Mouse (Mus musculus) CH12.LX (cell line): ENCODE results near the gene Tgfbr1. TPM values are rescaled to one million over a fixed set of nuclear protein-coding genes. Genes with fewer than 3 reads are reported as not detected.

Experiments
- DNase-seq: peaks from one replicate; pipeline ENCODE4 v3.0.0-alpha.2; 2013; ENCODE audit errors: extremely low read depth
- H3K27ac ChIP-seq: 2 replicates; pipeline ENCODE4 v1.5.1; 2012; ENCODE audit warnings: low read depth, mild to moderate bottlenecking, control low read depth, moderate library complexity; ENCODE audit not compliant: insufficient read depth
- H3K27me3 ChIP-seq: replicated peaks from 2 replicates; pipeline ENCODE3; 2012; ENCODE audit warnings: inconsistent platforms
- H3K36me3 ChIP-seq, 2 experiments: replicated peaks in 1 of 2; 2 replicates each; pipeline versions ENCODE3 to v1.6.1; 2012; ENCODE audit warnings: inconsistent platforms in 1 of 2, low read length in 1 of 2, mild to moderate bottlenecking in 1 of 2, mixed read lengths in 1 of 2, moderate library complexity in 1 of 2; ENCODE audit not compliant: control insufficient read depth in 1 of 2, insufficient read depth in 1 of 2
- H3K4me1 ChIP-seq, 2 experiments: 2 replicates each; pipeline ENCODE4 v1.6.1; 2012; ENCODE audit warnings: inconsistent platforms in 1 of 2, moderate library complexity in 1 of 2; ENCODE audit not compliant: insufficient read depth in 2 of 2, control insufficient read depth in 1 of 2
- H3K4me2 ChIP-seq: 2 replicates; pipeline ENCODE4 v1.6.1; 2012; ENCODE audit warnings: low read depth, mild to moderate bottlenecking, control low read depth; ENCODE audit not compliant: poor library complexity, insufficient read depth, severe bottlenecking
- H3K4me3 ChIP-seq, 3 experiments: fragments of 150-350 bp in 1 of 3; sonication (generic) in 1 of 3; replicated peaks in 1 of 3; 2 replicates each; pipeline versions ENCODE3 to v1.5.1; 2011 to 2012; ENCODE audit warnings: low read depth in 2 of 3, low read length in 2 of 3, mild to moderate bottlenecking in 2 of 3, moderate library complexity in 2 of 3, control low read depth in 1 of 3, improper control_type of control experiment in 1 of 3, inconsistent platforms in 1 of 3, mixed read lengths in 1 of 3; ENCODE audit not compliant: poor library complexity in 1 of 3
- H3K79me2 ChIP-seq: replicated peaks from 2 replicates; pipeline ENCODE4 v1.6.1; 2012; ENCODE audit warnings: mild to moderate bottlenecking, moderate library complexity; ENCODE audit not compliant: control insufficient read depth, poor library complexity, insufficient read depth, severe bottlenecking; ENCODE audit errors: extremely low read depth
- H3K9ac ChIP-seq: 2 replicates; pipeline ENCODE4 v1.6.1; 2012; ENCODE audit warnings: low read depth, mild to moderate bottlenecking, control low read depth, moderate library complexity; ENCODE audit not compliant: insufficient read depth
- H3K9me3 ChIP-seq: replicated peaks from 2 replicates; pipeline ENCODE3; 2012; ENCODE audit warnings: low read length, inconsistent platforms, mixed read lengths
- CHD2 ChIP-seq: IDR thresholded peaks from 2 replicates; pipeline ENCODE4 v1.6.1; 2011; ENCODE audit warnings: low read length, improper control_type of control experiment
- CTCF ChIP-seq, 2 experiments: IDR thresholded peaks in 1 of 2; conservative IDR thresholded peaks in 1 of 2; 2 replicates each; pipeline ENCODE4 v1.5.1; 2011 to 2012; ENCODE audit warnings: low read depth in 2 of 2, low read length in 2 of 2, improper control_type of control experiment in 1 of 2, inconsistent platforms in 1 of 2, mild to moderate bottlenecking in 1 of 2, moderate library complexity in 1 of 2
- EP300 ChIP-seq: IDR thresholded peaks from 2 replicates; pipeline ENCODE4 v1.6.1; 2011; ENCODE audit warnings: low read length, improper control_type of control experiment
- GABPA ChIP-seq: IDR thresholded peaks from 2 replicates; pipeline ENCODE4 v1.6.1; 2012; ENCODE audit warnings: low read depth, low read length, improper control_type of control experiment, inconsistent platforms; ENCODE audit not compliant: insufficient replicate concordance
- HCFC1 ChIP-seq: IDR thresholded peaks from 2 replicates; pipeline ENCODE4 v1.6.1; 2012; ENCODE audit warnings: low read depth, mild to moderate bottlenecking, inconsistent platforms, low read length, improper control_type of control experiment
- JUN ChIP-seq: IDR thresholded peaks from 2 replicates; pipeline ENCODE4 v1.6.1; 2011; ENCODE audit warnings: low read depth, mild to moderate bottlenecking, low read length, improper control_type of control experiment, moderate library complexity; ENCODE audit not compliant: insufficient read depth
- JUND ChIP-seq: conservative IDR thresholded peaks from 2 replicates; pipeline ENCODE4 v1.6.1; 2011; ENCODE audit warnings: low read depth, low read length, improper control_type of control experiment
- MAFK ChIP-seq: IDR thresholded peaks from 2 replicates; pipeline ENCODE4 v1.6.1; 2011; ENCODE audit warnings: low read length, improper control_type of control experiment; ENCODE audit not compliant: insufficient replicate concordance
- MAX ChIP-seq: IDR thresholded peaks from 2 replicates; pipeline ENCODE4 v1.6.1; 2011; ENCODE audit warnings: low read length, improper control_type of control experiment
- POLR2AphosphoS2 ChIP-seq: IDR thresholded peaks from 2 replicates; pipeline ENCODE4 v1.6.1; 2011; ENCODE audit warnings: low read depth, low read length, improper control_type of control experiment
- RAD21 ChIP-seq: IDR thresholded peaks from 2 replicates; pipeline ENCODE4 v1.6.1; 2011; ENCODE audit warnings: low read depth, mild to moderate bottlenecking, low read length, improper control_type of control experiment, moderate library complexity
- SMC3 ChIP-seq: IDR thresholded peaks from 2 replicates; pipeline ENCODE4 v1.6.1; 2011; ENCODE audit warnings: low read depth, low read length, improper control_type of control experiment
- ZC3H11A ChIP-seq: IDR thresholded peaks from 2 replicates; pipeline ENCODE4 v1.6.1; 2012; ENCODE audit warnings: low read depth, mild to moderate bottlenecking, inconsistent platforms, low read length, improper control_type of control experiment
- ZKSCAN1 ChIP-seq: IDR thresholded peaks from 2 replicates; pipeline ENCODE4 v1.6.1; 2012; ENCODE audit warnings: low read depth, inconsistent platforms, low read length, improper control_type of control experiment, borderline replicate concordance
- ZMIZ1 ChIP-seq: IDR thresholded peaks from 2 replicates; pipeline ENCODE4 v1.6.1; 2012; ENCODE audit warnings: low read depth, mild to moderate bottlenecking, inconsistent platforms, low read length, improper control_type of control experiment
- ZNF384 ChIP-seq: IDR thresholded peaks from 2 replicates; pipeline ENCODE4 v1.6.1; 2012; ENCODE audit warnings: low read depth, low read length, improper control_type of control experiment, inconsistent platforms
- dilution Hi-C: fragments of 300-500 bp; cut with MboI; formaldehyde crosslinking; loops from 2 replicates; pipeline ENCODE4 v1.14.3; 2020; ENCODE audit warnings: low sequenced_read_pairs; ENCODE audit not compliant: extremely low pct_unique_long_range_greater_than_20kb, extremely low pct_ligation_motif_present
- in situ Hi-C: fragments of 300-500 bp; cut with MboI; formaldehyde crosslinking; loops from 3 replicates; pipeline ENCODE4 v1.14.3; 2019; ENCODE audit warnings: low sequenced_read_pairs, low pct_ligation_motif_present, low pct_unique_long_range_greater_than_20kb, mixed read lengths
- polyA plus RNA-seq: library from polyadenylated mRNA; unstranded; fragments of >175 nt; gene quantifications from 2 replicates; pipeline ENCODE4 v1.2.1, GENCODE M21; 2012; ENCODE audit warnings: low read depth; ENCODE audit not compliant: insufficient read length
- total RNA-seq, 2 experiments: library from RNA; depleted of rRNA; stranded (reverse); fragments of 300-350 nt in 1 of 2; fragments of >200 nt in 1 of 2; gene quantifications; 2 replicates each; pipeline ENCODE4 v1.2.3; 2012 to 2014

Gene Tgfbr1
- total and polyA plus RNA-seq, 3 experiments = 3.4 to 8.7 (median 7.0) TPM

GRCm38 (mm10) chr4:47316432-47316831 lies 36.6 kb upstream of the Tgfbr1 start:
- Histone ChIP-seq H3K4me2 (no peak overlapping the region), H3K9me3 (peaks cover 5% of the 10 kb centered on the region), H3K27ac (no peak overlapping the region), H3K9ac (no peak overlapping the region), H3K36me3 (no peaks in the 10 kb centered on the region), H3K4me3 (no peak overlapping the region), H3K79me2 (no peaks in the 10 kb centered on the region), H3K27me3 (peaks cover 2% of the 10 kb centered on the region), H3K4me1 (peaks cover 23 to 41% of the 10 kb centered on the region in 2 experiments)
- dilution Hi-C loops (no loop called here), in situ Hi-C loops (no loop called here)
- TF ChIP-seq EP300 (no peak), POLR2AphosphoS2 (no peak), MAX (no peak), ZMIZ1 (no peak), ZKSCAN1 (no peak), RAD21 (no peak), JUN (no peak), CTCF (conservative IDR thresholded peaks at IDR 0.05 in 1 of 2, IDR thresholded peaks at IDR 0.05 in 1 of 2; ENCODE audit: low read depth in 2 of 2, low read length in 2 of 2) (no peak), CHD2 (no peak), ZNF384 (no peak), HCFC1 (no peak), JUND (no peak), GABPA (no peak), SMC3 (no peak), ZC3H11A (no peak)
- DNase-seq = no peak

DNA sequence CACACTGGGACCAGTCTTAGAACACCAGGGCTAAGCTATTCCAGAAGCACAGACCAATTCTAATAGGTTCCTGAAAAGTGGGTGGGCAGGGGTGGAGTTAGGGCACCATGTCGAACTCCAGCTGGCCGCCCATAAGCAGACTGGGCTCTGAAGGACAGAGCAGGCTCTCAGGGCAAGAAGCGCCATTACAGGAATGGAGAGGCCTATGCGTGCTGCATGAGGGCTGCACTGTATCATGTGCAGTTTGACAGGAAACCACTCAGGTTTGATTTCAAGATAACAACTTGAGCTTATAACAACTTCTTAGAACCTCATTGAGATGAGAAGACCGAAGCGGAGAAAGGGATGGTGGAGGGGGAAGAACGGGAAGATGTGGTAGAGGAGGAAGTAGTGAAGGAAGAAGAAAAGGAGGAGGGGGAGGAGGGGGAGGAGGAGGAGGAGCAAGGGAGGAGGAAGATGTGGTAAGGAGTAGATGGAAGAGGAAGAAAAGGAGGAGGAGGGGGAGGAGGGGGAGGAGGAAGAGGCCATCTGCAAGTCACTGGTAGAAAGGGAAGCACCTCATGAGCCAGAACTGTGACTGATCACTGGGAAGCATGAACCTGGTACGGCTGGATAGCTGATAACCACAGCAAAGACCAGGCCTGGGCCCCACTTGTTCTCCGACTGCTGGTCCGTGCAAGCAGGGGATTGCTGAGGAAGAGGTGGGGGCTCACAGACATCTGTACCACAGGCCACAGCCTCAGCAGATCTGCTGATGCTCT lies 33.3 kb upstream of the Tgfbr1 start:
- peaks cover 9 to 26% of the 10 kb centered on the region in 2 experiments; a peak in 3 of 4 replicates for H3K4me1 ChIP-seq
- no peak overlapping the region for H3K4me2 ChIP-seq
- H3K4me3 ChIP-seq = no peak overlapping the region
- H3K9me3 ChIP-seq = peaks cover 5% of the 10 kb centered on the region
- no peaks in the 10 kb centered on the region for H3K36me3 ChIP-seq
- TF ChIP-seq MAFK = no peak
- H3K79me2 ChIP-seq = no peaks in the 10 kb centered on the region
- in situ Hi-C loops (no loop called here), dilution Hi-C loops (no loop called here)
- no peak overlapping the region for H3K9ac ChIP-seq
- H3K27ac ChIP-seq = no peak overlapping the region
- DNase-seq = no peak
- H3K27me3 ChIP-seq = peaks cover 2% of the 10 kb centered on the region
